Mouse (Mus musculus) liver, embryonic 14.5 days (tissue): ENCODE measurements around the gene Cotl1.

Source experiments
- CTCF ChIP-seq: IDR thresholded peaks from 2 replicates; pipeline ENCODE4 v1.5.1; 2016; ENCODE audit warnings: antibody characterized with exemption, low read depth, control low read depth
- EP300 ChIP-seq: IDR thresholded peaks from 2 replicates; pipeline ENCODE4 v1.6.1; 2016; ENCODE audit warnings: antibody characterized with exemption, low read depth

DNA sequence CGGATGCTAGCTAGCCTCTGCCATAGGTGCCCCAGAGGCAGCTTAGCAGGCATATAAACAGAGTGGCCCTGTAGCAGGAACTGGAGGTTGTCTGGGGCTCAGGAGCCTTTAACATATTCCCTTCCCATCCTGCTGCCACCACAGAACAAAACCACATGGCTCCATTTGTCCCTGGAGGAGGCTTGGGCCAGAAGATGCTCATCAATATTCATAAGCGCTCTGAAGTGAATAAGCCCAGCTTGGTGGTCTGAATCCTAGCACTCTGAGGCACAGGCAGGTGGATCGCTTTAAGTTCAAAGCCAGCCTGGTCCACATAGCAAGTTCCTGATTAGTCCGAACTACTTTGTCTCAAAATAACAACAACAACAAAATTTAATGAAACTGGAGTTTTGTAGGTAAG, 47.7 kb upstream of the Cotl1 start:
- TF ChIP-seq CTCF (no peak), EP300 (no peak)
